Mouse (Mus musculus): Measurements from ENCODE around the gene Trpc4ap.

- TF ChIP-seq RAD21 (IDR thresholded peaks at IDR 0.05; ENCODE audit: low read depth, low read length): no peak
- no peak for TF ChIP-seq MXI1 (IDR thresholded peaks at IDR 0.05; ENCODE audit: low read depth, low read length)
- no peak for TF ChIP-seq CTCF (IDR thresholded peaks at IDR 0.05 in 2 of 3, conservative IDR thresholded peaks at IDR 0.05 in 1 of 3; ENCODE audit: control insufficient read depth in 1 of 3, insufficient read depth in 1 of 3, low read depth in 2 of 3, low read length in 3 of 3, poor library complexity in 1 of 3, severe bottlenecking in 1 of 3)
- no peak for TF ChIP-seq MAFK (IDR thresholded peaks at IDR 0.05; ENCODE audit: borderline replicate concordance, low read depth, low read length)
- no peak for TF ChIP-seq CHD2 (IDR thresholded peaks at IDR 0.05; ENCODE audit: low read length)
- no peak for TF ChIP-seq NELFE (IDR thresholded peaks at IDR 0.05; ENCODE audit: low read depth, low read length)
- no peak for TF ChIP-seq SMC3 (IDR thresholded peaks at IDR 0.05; ENCODE audit: low read depth, low read length)
- no peak for TF ChIP-seq USF1 (IDR thresholded peaks at IDR 0.05; ENCODE audit: low read depth, low read length)
- no peak for TF ChIP-seq MEF2A (IDR thresholded peaks at IDR 0.05; ENCODE audit: extremely low read depth, insufficient replicate concordance, low read depth, low read length, poor library complexity, severe bottlenecking)
- TF ChIP-seq CHD1 (IDR thresholded peaks at IDR 0.05; ENCODE audit: low read depth, low read length): no peak
- TF ChIP-seq E2F4 (IDR thresholded peaks at IDR 0.05; ENCODE audit: borderline replicate concordance, low read depth, low read length): no peak
- no peak for TF ChIP-seq POLR2AphosphoS2 (IDR thresholded peaks at IDR 0.05; ENCODE audit: low read length)
Observed at GRCm38 (mm10) chr2:155675118-155675517, 17.1 kb downstream of the Trpc4ap start.
